Mouse (Mus musculus) adrenal gland, adult 18-20 months (tissue): ENCODE results near the gene Gdf3. TPM values are rescaled to one million over a fixed set of nuclear protein-coding genes. Genes with fewer than 3 reads are reported as not detected.
"Not testable (repeated sequence)": the region's sequence is repeated elsewhere in the genome, so short reads cannot be mapped to it uniquely, and the experiment has no call there.

Experiments used
- DNase-seq, 2 experiments: peaks; one replicate each; pipeline ENCODE4 v3.0.0; 2021 to 2022; ENCODE audit warnings: low spot score in 2 of 2
- total RNA-seq, 2 experiments: library from RNA; stranded (reverse); gene quantifications; 1 replicate in 1 of 2; 2 replicates in 1 of 2; pipeline ENCODE4 v1.2.3; 2021

The Gdf3 gene
- total RNA-seq, 2 experiments from 2014 or later = not detected

GRCm38 (mm10) chr6:122606661-122607060, 3.2 kb downstream of the Gdf3 start:
- DNase-seq = no peak

GRCm38 (mm10) chr6:122605483-122605882, 4.4 kb downstream of the Gdf3 start:
- no peak for DNase-seq

DNA sequence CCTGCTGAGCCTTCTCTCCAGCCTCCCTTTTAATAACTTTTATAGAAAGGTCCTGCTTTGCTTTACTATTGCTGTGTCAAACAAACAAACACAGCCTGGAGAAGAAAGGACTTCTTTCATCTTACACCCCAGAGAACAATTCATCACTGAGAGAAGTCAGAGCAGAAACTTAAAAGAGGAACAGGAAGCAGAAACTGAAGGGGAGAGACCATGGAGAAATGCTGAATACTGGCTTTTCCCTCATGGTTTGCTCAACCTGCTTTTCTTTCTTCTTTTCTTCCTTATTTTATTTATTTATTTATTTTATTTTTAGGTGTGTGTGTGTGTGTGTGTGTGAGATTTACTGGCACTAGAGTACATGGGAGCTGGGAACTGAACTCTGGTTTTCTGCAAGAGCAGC, 5.6 kb downstream of the Gdf3 start:
- DNase-seq = no peak

GRCm38 (mm10) chr6:122602992-122603322, 6.9 kb downstream of the Gdf3 start:
- DNase-seq = no peak

- peak; percentile 68 to 69 for DNase-seq
These were observed 7.5 kb downstream of the Gdf3 start, which contains the start of gene Apobec1 for GRCm38 (mm10) chr6:122602242-122602991. Gene Apobec1 (minus strand): TSS chr6:122602444.

DNA sequence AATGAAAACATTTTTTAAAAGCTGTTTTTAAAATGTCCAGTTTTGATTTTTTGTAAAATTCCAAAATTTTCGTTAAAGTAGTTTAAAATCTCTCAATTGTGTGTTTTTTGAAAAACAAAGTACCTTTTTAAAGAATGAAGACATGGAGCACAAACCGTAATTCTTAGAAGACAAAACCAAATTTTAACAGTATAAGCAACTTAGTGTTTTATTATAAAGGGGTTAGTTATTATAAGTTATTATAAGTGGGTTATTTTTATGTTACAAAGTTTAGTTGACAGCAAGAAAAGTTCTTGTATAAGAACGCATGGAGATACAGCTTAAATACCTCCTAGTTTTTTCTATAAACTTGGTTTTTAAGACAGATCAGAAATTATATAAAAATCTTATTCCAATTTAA, 8.3 kb downstream of the Gdf3 start:
- no peak for DNase-seq

DNA sequence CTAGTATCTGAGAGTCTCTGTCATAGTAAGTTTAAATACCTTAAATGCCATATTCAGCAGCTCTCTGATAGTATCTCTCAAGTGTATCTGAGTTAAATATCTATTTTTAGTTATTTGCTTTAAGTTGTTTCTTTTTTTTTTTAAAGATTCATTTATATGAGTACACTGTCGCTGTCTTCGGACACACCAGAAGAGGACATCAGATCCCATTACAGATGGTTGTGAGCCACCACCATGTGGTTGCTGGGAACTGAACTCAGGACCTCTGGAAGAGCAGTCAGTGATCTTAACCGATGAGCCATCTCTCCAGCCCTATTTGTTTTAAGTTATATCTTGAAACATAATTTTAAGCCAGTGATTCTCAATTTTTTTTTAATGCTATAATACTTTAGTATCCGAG, 8.9 kb downstream of the Gdf3 start:
- DNase-seq = no peak

- DNase-seq = no peak
These were observed 9.7 kb downstream of the Gdf3 start for GRCm38 (mm10) chr6:122600066-122600646.

- no peak for DNase-seq
These were observed 10.7 kb downstream of the Gdf3 start for GRCm38 (mm10) chr6:122599054-122599737.

DNA sequence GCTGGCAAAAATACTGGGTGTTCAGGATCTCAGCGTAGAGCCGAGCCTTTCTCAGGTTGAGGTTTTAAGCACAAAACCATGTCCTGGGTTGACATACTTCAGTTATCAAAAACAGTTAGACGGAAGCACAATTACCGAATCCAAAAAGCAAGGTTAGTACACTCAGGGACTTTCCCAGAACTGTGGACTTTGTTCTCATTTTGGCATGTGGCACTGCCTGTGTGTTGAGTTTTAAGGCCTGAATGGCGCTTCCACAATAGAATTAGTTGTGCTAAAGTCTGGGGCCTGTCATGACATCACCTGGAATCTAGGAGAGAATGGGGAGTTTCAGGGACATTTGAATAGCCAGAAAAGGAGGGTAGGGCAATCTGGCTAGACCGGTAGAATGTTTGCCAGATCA, 11.5 kb downstream of the Gdf3 start:
- no peak for DNase-seq

GRCm38 (mm10) chr6:122598014-122598413, 11.9 kb downstream of the Gdf3 start:
- no peak for DNase-seq

- DNase-seq = no peak
These were observed 13.3 kb downstream of the Gdf3 start for GRCm38 (mm10) chr6:122596608-122597007.

- DNase-seq = peak in 1 of 2 experiments; percentile 10
These were observed 14.2 kb downstream of the Gdf3 start for GRCm38 (mm10) chr6:122595637-122596036.

DNA sequence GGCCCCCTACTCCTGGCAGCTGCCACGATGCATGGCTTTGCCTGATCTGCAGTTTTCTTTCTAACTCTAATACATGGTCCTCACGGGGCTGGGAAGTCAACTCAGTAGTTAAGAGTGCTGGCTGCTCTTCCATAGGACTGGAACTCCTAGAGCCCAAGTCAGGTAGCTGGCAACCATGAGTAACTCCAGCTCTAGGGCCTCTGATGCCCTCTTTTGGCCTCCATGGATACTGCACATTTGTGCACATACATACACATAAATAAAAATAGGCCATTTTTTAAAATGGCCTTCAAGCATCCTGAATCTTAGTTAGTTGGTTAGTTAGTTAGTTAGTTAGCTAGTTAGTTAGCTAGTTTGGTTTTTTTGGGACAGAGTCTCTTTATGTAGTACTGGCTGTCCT, 17.0 kb downstream of the Gdf3 start:
- no peak for DNase-seq

GRCm38 (mm10) chr6:122591027-122591758, 18.7 kb downstream of the Gdf3 start:
- DNase-seq = no peak

DNA sequence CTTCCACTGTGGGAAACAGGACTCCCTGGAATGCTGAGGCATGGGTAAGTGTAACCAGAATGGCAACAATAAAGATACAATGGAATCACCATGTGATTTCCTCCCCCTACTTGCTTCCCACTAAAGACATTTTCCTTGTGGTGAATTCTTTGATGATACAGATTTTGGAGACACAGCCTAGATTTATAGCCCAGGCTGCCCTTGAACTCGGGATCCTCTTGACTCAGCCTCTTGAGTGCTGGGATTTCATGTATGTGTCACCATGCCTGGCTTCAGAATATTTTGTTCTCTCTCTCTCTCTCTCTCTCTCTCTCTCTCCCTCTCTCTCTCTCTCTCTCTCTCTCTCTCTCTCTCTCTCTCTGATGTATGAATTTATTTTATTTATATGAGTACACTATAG, 30.8 kb downstream of the Gdf3 start:
- DNase-seq = no peak

DNA sequence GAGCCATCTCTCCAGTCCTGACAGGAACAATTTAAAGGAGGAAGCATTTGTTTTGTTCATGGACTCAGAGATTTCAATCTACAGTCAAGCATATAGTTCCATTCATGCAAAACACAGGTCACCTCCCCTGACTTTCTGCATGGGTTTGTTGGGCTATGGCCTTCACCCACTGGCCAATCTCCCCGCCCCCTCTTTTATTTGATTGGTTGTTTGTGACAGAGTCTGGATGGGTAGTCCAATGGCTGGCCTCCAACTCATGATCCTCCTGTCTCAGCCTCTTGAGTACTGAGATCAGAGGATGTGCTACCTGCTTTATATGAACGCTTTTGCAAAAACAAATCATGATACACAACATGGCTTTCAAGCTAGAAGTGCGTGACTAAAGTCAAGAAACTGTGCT, 32.9 kb downstream of the Gdf3 start:
- no peak for DNase-seq

- DNase-seq = not testable (repeated sequence)
These were observed 34.9 kb downstream of the Gdf3 start for GRCm38 (mm10) chr6:122575037-122575436.

DNA sequence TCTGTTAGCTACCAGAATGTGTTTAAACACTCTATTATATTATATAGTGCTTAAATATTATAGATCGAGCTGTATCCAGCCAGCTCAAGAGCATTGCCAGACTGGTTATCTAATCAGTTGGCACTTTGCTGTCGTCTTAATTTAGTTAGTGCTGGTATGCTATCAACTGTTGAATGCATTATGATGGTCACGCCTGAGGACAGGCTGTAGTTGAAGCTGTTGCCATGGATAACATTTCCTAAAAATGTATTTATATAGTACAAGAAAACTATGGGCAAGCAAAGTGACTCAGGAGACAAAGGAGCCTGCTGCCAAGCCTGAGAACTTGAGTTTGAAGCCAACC, 38.3 kb downstream of the Gdf3 start:
- no peak for DNase-seq

GRCm38 (mm10) chr6:122570695-122571616, 38.9 kb downstream of the Gdf3 start:
- DNase-seq = no peak

DNA sequence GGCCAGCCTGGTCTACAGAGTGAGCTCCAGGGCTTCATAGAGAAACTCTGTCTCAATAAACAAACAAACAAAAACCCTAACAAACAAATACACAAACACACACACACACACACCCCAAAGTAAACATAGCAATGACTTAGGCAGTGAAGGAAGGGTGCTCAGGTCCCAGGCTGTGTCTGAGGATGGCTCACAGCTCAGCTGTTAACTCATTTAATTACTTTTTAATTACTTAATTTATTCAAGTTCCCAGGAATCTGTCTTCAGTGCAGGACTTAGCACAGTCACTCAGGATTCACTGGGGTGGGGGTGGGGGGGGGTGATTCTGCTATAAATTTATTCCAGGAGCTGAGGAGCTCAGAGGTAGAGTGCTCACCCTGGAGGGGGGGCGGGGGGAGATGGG, 40.1 kb downstream of the Gdf3 start:
- no peak for DNase-seq
